Mouse (Mus musculus) kidney, adult 18-20 months (tissue): ENCODE measurements around the gene Poll.
"Not testable (repeated sequence)": the region's sequence is repeated elsewhere in the genome, so short reads cannot be mapped to it uniquely, and the experiment has no call there.

Experiments
- DNase-seq: peaks from one replicate; pipeline ENCODE4 v3.0.0; 2021

The Poll gene

DNA sequence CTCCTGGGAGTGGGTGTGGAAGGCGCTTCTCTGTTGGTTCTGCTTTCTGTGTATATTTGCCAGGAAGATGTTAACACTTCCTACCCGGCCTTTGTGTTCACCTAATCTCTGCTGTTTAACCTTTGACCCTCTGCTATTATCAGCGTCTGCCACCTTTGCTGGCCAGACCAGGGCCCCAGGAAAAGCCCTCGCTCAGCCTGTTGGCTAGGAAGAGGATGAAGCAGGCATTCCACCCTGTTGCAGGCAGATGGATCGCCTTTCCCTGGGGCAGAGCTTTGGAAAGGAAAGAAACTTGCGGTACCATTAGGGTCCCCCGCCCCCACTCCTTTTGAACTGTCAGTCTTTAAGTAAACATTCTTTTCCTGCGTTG, 15.3 kb upstream of the Poll start:
- no peak for DNase-seq

DNA sequence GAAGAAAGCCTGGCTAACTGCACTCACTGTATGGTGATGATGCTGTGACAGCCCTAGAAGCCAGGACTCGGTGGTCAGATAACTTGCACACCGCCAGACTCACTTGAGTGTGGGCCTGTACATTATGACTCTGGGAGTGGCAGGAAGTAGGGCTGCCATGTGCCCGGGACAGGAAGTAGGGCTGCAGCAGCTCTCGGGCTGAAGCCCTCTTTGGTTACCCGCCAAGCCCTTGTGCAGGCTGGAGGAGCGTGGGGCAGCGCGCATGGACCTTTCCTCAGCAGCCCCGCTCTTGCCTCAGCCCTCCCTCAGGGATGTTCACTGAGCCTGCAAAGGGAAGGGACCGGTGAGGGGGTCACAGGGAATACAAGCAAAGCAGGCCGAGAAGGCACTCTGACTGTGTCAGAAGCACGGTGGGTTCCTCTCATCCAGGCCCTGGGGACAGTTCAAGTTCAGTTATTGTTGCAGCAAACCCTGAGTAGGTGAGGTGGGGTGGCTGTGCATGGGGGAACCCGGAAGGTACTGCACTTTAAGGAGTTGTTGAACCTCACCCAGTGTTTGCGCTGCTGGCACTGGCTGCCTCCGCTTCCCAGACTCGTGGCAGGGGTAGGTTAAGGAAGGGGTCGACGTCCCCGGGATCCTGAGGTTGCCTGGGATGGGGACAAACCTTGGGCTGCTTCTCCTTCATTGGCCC, 14.8 kb upstream of the Poll start:
- no peak for DNase-seq

- no peak for DNase-seq
These were observed 14.1 kb upstream of the Poll start for GRCm38 (mm10) chr19:45574339-45574898.

DNA sequence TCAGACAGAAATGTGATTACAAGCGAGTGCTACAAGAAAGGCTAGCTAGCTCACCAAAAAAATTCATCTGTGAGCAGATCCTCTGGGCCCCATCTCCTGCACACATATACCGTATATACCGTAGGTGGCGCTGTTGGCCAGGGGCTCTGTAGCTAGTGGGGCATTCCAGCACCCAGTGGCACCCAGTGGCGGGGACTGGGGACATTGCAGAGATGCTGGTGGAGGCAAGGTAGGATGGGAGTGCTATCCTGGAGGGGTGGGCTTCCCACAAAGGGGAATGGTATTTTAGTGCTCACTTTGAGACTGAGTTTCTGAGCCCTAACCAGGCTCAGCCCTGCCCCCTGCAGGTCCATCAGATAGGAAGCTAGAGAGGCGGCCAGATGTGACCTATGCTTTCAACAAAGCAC, 13.5 kb upstream of the Poll start:
- DNase-seq = peak; percentile 83

DNA sequence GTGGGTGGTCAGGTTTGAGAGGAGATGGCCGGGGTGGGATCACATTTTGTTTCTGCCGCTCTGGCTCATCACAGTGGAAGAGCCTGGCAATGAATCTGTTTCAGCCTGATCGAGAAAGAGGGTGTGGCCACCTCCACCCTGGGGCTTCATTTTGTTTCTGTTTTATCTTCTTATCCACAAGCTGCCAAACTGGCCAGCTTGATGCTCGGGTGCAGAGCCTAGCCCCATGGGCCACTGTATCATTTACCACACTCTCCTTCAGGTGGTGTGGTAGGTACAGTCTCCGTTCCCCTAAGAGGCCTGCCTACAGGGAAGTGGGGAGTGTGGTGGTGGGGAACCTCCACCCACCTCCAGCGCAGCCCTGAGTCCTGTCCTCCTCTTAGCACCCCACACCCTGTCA, 12.7 kb upstream of the Poll start:
- no peak for DNase-seq

DNA sequence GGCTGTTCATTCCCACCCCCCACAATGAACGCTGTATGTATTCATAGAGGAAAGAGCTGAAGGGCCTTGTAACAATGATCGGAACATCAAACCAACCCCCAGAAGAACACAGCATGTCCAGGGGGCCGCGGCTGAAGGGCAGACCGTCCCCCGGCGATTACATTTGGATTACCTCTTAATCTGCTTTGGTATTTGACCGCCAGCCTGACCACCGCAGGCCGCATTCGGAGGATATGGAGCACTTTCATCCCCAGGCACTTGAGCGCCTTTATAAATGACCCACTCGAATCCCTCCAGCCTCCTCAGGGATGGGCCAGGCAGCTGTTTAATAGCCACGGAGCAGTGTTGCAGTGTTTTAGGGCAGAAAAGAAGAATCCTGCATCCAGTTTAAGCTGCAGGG, 7.0 kb upstream of the Poll start:
- no peak for DNase-seq

- DNase-seq = no peak
These were observed 5.8 kb upstream of the Poll start for GRCm38 (mm10) chr19:45565925-45566715.

DNA sequence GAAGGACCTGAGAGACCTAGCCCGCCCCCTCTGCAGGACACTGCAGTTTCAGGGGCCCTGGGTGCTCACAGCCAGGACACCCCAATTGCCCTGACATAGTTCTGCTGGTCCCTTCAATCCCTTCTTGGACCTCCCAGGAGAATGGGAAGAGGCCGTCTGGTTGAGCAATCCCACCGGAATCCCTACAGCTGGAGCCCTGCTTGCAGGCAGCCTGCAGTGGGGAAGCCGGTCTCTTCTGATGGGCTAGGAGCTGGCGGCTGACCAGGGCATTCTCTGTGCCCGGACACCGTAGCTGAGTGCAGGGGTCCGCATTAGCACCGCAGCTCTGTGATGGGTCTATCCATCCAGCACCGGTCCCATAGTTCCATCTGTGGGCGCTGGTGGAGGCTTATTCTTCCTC, 6.2 kb downstream of the Poll start:
- DNase-seq = no peak

GRCm38 (mm10) chr19:45552187-45552586, 8.1 kb downstream of the Poll start:
- DNase-seq = no peak

DNA sequence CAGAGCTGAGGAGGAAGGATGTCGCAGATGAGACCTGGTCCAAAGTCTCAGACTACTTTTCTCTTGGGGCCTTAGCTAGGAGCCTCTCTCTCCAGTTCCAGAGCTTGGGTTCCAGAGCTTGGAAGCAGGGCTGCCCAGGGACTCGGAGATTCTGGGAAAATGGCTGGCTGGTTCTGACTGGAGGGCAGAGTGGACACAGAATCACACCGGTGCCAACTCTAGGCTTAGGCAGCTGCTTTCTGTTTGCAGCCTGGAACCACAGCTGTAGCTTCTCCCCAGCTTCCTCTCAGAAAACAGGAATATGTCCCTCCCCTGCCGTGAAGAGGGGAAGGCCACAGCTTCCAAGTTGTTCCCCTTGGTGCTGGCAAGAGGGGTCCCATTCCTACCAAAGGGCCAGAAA, 10.4 kb downstream of the Poll start:
- DNase-seq = no peak

DNA sequence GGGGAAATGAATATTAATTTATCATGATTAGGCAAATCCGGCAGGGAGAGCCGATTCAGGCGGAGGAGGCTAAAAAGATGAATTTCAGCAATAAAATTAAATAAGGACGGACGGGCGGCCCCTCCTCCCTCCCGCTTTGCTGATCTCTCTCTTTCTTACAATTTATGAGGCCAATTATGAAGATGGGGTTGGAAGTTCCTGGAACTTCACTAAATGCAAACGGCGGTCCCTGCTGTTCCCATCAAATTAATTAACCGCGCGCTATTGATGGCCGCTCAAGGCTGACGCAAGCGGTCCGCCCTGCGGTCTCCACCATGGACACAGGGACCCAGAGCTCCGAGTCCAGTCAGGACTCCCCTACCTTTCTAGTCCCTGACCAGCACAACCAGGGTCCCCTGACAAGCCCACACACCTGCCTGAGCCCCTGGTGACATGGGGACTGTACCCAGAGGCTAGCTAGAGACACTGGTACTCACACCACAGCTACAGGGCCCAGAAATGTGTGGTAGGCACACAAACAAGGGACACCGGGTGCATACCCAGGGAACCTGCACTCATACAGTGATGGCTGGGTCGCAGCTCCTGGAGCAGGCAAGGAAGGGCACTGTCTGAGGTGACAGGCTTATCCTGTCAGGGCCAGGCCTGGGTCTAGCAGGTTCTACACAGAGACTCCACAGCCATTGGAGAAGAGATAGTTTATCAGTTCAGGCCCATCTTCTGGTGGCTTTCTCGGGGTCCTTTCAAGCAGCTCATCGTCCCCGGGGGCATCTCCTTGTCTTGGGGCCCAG, 11.0 kb downstream of the Poll start:
- DNase-seq = no peak

- not testable (repeated sequence) for DNase-seq
These were observed 12.1 kb downstream of the Poll start for GRCm38 (mm10) chr19:45548196-45548595.

- DNase-seq = peak; percentile 84
These were observed 15.4 kb downstream of the Poll start for GRCm38 (mm10) chr19:45544925-45545321.

DNA sequence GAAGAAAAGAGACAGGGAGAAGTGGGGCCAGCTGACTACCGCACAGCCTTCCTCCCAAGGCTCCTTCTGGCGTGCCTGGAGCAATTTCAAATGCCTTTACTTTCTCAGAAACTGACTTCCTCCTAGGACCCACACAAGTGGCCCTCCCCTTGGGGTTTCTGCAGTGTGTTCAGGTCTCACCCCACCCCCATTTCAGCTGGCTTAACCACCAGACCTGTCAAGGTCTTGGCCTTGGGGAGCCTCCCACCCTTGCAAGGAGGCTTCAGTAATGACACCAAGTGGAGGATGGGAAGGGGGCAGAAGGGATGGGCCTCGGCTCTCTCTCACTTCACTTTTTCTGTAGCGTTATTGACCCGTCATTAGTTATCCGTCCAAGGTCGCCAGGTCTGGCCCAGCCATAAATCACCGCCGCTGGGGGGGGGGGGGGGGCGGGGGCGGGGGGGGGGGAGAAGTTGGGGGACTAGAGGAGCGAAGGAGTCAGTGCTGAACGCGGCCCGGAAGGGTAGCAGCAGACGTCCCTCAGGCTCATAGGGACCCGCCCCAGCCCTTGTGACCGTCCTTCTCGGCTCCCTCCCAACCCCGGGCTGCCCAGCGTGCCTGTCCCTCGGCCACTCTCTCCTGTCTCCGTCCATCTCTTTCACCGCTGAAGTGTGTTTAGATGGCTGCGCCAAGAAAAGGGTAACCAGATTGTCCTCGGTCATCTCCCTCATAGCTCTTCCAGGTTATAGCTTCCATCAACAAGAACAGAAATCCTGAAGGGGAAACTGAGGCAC, 16.0 kb downstream of the Poll start:
- no peak for DNase-seq

DNA sequence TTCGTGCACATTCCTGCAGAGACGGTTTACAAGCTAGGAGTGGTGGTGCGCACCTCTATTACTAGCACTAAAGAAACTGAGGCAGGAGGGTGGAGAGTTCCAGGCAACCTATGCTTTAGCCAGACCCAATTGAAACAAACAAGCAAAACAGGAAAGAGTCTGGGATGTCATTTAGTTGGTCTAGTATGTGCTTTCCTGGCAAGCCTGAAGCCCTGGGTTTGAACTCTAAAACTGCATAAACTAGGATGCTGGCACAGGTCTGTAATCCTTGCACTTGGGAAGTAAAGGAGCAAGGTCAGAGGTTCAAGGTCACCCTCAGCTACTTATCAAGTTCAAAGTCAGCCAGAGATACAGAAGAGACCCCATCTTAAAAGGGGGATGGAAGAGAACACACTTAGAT, 18.3 kb downstream of the Poll start:
- DNase-seq = no peak

GRCm38 (mm10) chr19:45541409-45542041, 18.8 kb downstream of the Poll start:
- DNase-seq = peak; percentile 15

DNA sequence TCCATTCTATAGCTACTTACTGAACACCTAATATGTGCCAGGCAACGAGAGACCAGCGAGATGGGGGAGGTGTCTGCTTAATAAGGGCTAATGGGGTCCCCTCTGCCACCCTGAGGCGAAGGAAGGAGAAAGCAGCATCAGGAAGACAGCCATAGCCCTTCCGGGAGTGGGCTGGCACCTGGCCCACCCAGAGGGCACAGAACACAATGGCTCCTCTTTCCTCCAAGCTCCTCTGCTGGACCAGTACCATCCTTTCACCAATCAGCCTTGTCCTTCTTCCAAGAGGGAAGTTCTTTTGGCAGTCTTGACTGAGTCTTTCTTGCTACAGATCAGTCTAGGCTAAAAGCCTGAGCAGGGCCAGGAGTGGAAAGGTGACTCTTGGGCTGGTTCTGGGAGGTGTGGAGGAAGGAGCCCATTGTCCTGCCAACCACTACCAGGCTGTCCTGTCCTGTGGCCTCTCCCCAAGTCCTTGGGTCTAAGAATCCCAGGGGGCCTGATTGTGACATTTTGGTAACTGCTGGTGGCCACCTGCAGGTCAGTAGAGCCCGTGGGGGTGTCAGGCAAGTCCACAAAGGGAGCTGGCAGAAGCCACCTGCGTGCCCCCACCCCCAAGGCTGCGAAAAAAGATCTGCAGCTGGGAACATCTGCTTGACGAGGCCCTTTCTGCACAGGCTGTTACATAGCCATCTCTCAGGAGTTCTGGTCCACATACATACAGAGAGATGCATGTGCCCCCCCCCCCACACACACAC, 19.5 kb downstream of the Poll start:
- no peak for DNase-seq

GRCm38 (mm10) chr19:45537505-45537904, 22.8 kb downstream of the Poll start:
- peak; percentile 78 for DNase-seq

- no peak for DNase-seq
These were observed 24.4 kb downstream of the Poll start for GRCm38 (mm10) chr19:45535929-45536328.

GRCm38 (mm10) chr19:45535214-45535735, 25.1 kb downstream of the Poll start:
- no peak for DNase-seq

GRCm38 (mm10) chr19:45533617-45534016, 26.7 kb downstream of the Poll start:
- DNase-seq = no peak
